30 mouse cellular contexts compared by ENCODE assay signal in the genomic region with DNA sequence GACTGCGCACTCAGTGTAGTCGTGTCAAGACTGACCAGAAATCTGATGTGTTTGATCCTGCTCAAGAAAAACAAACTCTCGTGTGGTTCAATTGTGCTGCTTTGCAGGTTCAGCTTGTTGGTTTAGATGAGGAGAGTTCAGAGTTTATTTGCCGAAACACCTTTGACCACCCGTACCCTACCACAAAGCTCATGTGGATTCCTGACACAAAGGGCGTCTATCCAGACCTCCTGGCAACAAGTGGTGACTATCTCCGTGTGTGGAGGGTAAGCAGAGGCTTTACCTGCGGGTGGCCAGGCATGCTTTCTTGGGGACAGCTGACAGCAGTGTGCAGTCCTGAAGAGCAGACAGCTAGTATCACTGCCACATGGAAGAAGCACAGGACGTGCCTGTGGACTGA. TPM values are rescaled to one million over a fixed set of nuclear protein-coding genes. Genes with fewer than 3 reads are reported as not detected.
"Had no signal": no experiment of that assay in that cellular context is flagged by ENCODE, and none has a peak within 500 bp of the region (broad histone marks: within the 10 kb centered on the region; RNA-seq: fewer than 3 reads in every experiment).

No protein-coding gene starts in this region.

- H3K9me3 ChIP-seq: lung, embryonic 15.5 days; megakaryocyte, embryonic 14.5 days; midbrain, embryonic 10.5 days; midbrain, embryonic 13.5 days; neural tube, embryonic 13.5 days had no signal

- H3K4me1 ChIP-seq: lung, embryonic 15.5 days; midbrain, embryonic 10.5 days; midbrain, embryonic 13.5 days; neural tube, embryonic 13.5 days had no signal

- H3K27me3 ChIP-seq: lung, embryonic 15.5 days; megakaryocyte, embryonic 14.5 days; midbrain, embryonic 13.5 days; neural tube, embryonic 13.5 days had no signal

- H3K27ac ChIP-seq: left cerebral cortex, adult 2 months; lung, embryonic 15.5 days; midbrain, embryonic 10.5 days; midbrain, embryonic 13.5 days; neural tube, embryonic 13.5 days had no signal

- DNase-seq: kidney, adult 8-10 months; kidney, postnatal 10 days; layer of hippocampus, postnatal 36 days; lung, adult 18-20 months; lung, postnatal 10 days; lung, postnatal 36 days; retina, postnatal 1 day; right cerebral cortex, postnatal 25 days; thymus, adult 18-20 months; thymus, postnatal 36 days had no signal

- H3K4me3 ChIP-seq: left cerebral cortex, adult 2 months; lung, embryonic 15.5 days; megakaryocyte, embryonic 14.5 days; midbrain, embryonic 10.5 days; midbrain, embryonic 13.5 days; myocyte; neural tube, embryonic 13.5 days had no signal

- ATAC-seq: intestine, embryonic 16.5 days; midbrain, embryonic 13.5 days; midbrain, embryonic 16.5 days had no signal

- H3K4me2 ChIP-seq: lung, embryonic 15.5 days; midbrain, embryonic 13.5 days; neural tube, embryonic 13.5 days had no signal

- H3K9ac ChIP-seq: lung, embryonic 15.5 days; midbrain, embryonic 13.5 days; neural tube, embryonic 13.5 days had no signal

RNA-seq across cellular contexts. Expression of a gene that starts 38.7 kb away (rescaled TPM):
- total RNA-seq: monocyte, adult 5-6 weeks had no signal
- polyA plus RNA-seq: myocyte had no signal

RNA-seq across cellular contexts. Expression of a gene that starts 52.1 kb away (rescaled TPM):
- total RNA-seq: layer of hippocampus, adult 8-10 months; layer of hippocampus, postnatal 10 days; layer of hippocampus, postnatal 36 days; left cerebral cortex, adult 2 months; left cerebral cortex, postnatal 10 days; left cerebral cortex, postnatal 36 days; neutrophil, adult 5-6 weeks had no signal
- polyA plus RNA-seq: limb, embryonic 11.5 days; limb, embryonic 14.5 days; midbrain, embryonic 10.5 days; midbrain, embryonic 13.5 days; midbrain, embryonic 16.5 days; myocyte; neural tube, embryonic 13.5 days; spleen, adult 2 months; stomach, embryonic 16.5 days; urinary bladder, adult 2 months had no signal
